Mouse (Mus musculus): ENCODE measurements around the gene Mgat3. TPM values are rescaled to one million over a fixed set of nuclear protein-coding genes. Genes with fewer than 3 reads are reported as not detected.

Mgat3 gene
- polyA plus RNA-seq, 1 experiment from 2014 or later: 2.7 TPM

- Histone ChIP-seq H3K4me3 (ENCODE audit: low read depth, low read length) (no peak overlapping the region), H3K9ac (ENCODE audit: low read depth, low read length) (no peak overlapping the region), H3K4me2 (no peak overlapping the region), H3K27ac (ENCODE audit: low read depth, low read length) (no peak overlapping the region), H3K27me3 (replicated peaks; ENCODE audit: control insufficient read depth, insufficient read depth, low read length) (no peaks in the 10 kb centered on the region), H3K36me3 (ENCODE audit: control insufficient read depth, insufficient read depth, low read length) (peaks cover 34% of the 10 kb centered on the region), H3K9me3 (ENCODE audit: control insufficient read depth, low read length) (no peaks in the 10 kb centered on the region), H3K4me1 (replicated peaks; ENCODE audit: control insufficient read depth, insufficient read depth, low read length) (peaks cover 14% of the 10 kb centered on the region)
- 87% methylated on average over 6 of the region's 6 CpGs for WGBS
- DNase-seq (ENCODE audit: low spot score): no peak
- ATAC-seq (replicated peaks; ENCODE audit: low FRiP score): no peak
Observed at GRCm38 (mm10) chr15:80143760-80144159, 29.8 kb upstream of the Mgat3 start.

GRCm38 (mm10) chr15:80145397-80145796, 28.1 kb upstream of the Mgat3 start:
- Histone ChIP-seq H3K27me3 (replicated peaks; ENCODE audit: control insufficient read depth, insufficient read depth, low read length) (no peaks in the 10 kb centered on the region), H3K9me3 (ENCODE audit: control insufficient read depth, low read length) (no peaks in the 10 kb centered on the region), H3K9ac (ENCODE audit: low read depth, low read length) (no peak overlapping the region), H3K4me3 (ENCODE audit: low read depth, low read length) (no peak overlapping the region), H3K4me2 (no peak overlapping the region), H3K36me3 (ENCODE audit: control insufficient read depth, insufficient read depth, low read length) (peaks cover 35% of the 10 kb centered on the region), H3K4me1 (replicated peaks; ENCODE audit: control insufficient read depth, insufficient read depth, low read length) (peaks cover 14% of the 10 kb centered on the region), H3K27ac (ENCODE audit: low read depth, low read length) (no peak overlapping the region)
- ATAC-seq (replicated peaks; ENCODE audit: low FRiP score) (no peak), DNase-seq (ENCODE audit: low spot score) (no peak)
- 92% methylated on average over 5 of the region's 5 CpGs for WGBS

DNA sequence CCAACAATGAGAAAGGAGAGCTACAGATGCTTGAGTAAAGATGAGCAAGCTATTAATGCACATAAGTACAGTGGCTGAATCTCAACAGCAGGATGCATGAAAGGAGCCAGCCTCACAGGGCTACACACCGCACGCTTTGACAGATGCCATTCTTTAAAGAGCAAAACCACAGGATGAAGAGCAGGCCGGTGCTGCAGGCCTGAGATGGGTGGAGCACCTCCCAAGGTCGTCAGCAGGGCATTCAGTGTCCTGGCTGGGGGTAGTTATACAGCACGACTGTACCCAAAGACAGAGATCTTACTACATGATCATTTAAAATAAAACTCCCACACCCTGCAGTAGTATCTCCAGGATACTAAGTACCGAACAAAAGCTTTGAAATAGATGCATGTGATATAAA, 27.4 kb upstream of the Mgat3 start:
- H3K9me3 ChIP-seq (ENCODE audit: control insufficient read depth, low read length): no peaks in the 10 kb centered on the region
- ATAC-seq (replicated peaks; ENCODE audit: low FRiP score): no peak
- DNase-seq (ENCODE audit: low spot score): no peak
- H3K9ac ChIP-seq (ENCODE audit: low read depth, low read length): no peak overlapping the region
- peaks cover 28% of the 10 kb centered on the region for H3K36me3 ChIP-seq (ENCODE audit: control insufficient read depth, insufficient read depth, low read length)
- WGBS: 50% methylated on average over 6 of the region's 6 CpGs
- no peak overlapping the region for H3K4me2 ChIP-seq
- H3K4me1 ChIP-seq (replicated peaks; ENCODE audit: control insufficient read depth, insufficient read depth, low read length): peaks cover 14% of the 10 kb centered on the region
- H3K4me3 ChIP-seq (ENCODE audit: low read depth, low read length): no peak overlapping the region
- no peaks in the 10 kb centered on the region for H3K27me3 ChIP-seq (replicated peaks; ENCODE audit: control insufficient read depth, insufficient read depth, low read length)
- no peak overlapping the region for H3K27ac ChIP-seq (ENCODE audit: low read depth, low read length)

DNA sequence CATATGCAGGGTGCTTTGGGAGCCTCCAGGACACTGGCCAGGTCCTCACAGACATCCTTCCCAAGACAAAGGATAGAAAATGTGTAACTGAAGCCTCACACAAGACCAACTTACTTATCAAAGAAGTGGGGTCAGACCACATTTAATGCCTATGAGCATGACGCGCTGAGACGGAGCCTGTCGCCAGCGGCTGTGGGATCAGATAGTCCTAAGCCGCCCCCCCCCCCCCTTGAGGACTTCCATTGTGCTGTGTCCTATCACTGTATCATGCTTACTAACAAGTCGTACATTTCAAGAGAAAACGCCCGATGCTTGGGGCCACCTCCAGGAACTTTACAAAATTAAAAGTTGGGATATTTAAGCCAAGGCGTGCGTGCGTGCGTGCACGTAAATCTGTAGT, 26.4 kb upstream of the Mgat3 start:
- no peak overlapping the region; the same call in 1 of the 2 replicates for H3K27ac ChIP-seq (ENCODE audit: low read depth, low read length)
- no peak for DNase-seq (ENCODE audit: low spot score)
- WGBS: 71% methylated on average over 14 of the region's 14 CpGs
- H3K4me3 ChIP-seq (ENCODE audit: low read depth, low read length): no peak overlapping the region
- 0 out of 2 replicates have a peak overlapping the region, but pooled peaks have one; percentile 6 for H3K4me2 ChIP-seq
- ATAC-seq (replicated peaks; ENCODE audit: low FRiP score): peak; percentile 58; the same call in 1 of the 2 replicates
- peaks cover 14% of the 10 kb centered on the region for H3K4me1 ChIP-seq (replicated peaks; ENCODE audit: control insufficient read depth, insufficient read depth, low read length)
- H3K9me3 ChIP-seq (ENCODE audit: control insufficient read depth, low read length): no peaks in the 10 kb centered on the region
- peaks cover 23% of the 10 kb centered on the region for H3K36me3 ChIP-seq (ENCODE audit: control insufficient read depth, insufficient read depth, low read length)
- no peaks in the 10 kb centered on the region for H3K27me3 ChIP-seq (replicated peaks; ENCODE audit: control insufficient read depth, insufficient read depth, low read length)
- no peak overlapping the region for H3K9ac ChIP-seq (ENCODE audit: low read depth, low read length)

DNA sequence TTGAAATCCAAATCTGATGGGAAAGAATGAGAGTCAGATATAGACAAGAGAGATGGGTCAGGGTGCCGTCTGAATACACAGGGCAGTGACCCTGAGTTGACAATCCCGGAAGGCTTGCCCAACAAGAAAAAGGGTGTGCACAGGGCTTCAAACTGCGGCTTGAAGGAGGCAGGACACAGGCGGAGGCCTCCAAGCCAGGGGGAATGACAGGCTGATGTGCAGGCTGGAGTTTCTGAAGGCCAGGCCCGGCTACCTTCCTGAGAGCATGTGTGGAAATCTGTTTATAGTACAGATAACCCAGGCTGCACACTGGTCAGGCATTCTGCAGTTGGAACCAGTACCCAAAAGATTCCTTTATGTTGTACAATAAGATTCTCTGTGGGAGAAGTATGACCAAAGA, 26.0 kb upstream of the Mgat3 start:
- no peak for ATAC-seq (replicated peaks; ENCODE audit: low FRiP score)
- Histone ChIP-seq H3K27me3 (replicated peaks; ENCODE audit: control insufficient read depth, insufficient read depth, low read length) (no peaks in the 10 kb centered on the region), H3K4me3 (ENCODE audit: low read depth, low read length) (no peak overlapping the region), H3K4me1 (replicated peaks; ENCODE audit: control insufficient read depth, insufficient read depth, low read length) (peaks cover 14% of the 10 kb centered on the region), H3K36me3 (ENCODE audit: control insufficient read depth, insufficient read depth, low read length) (peaks cover 20% of the 10 kb centered on the region), H3K27ac (ENCODE audit: low read depth, low read length) (no peak overlapping the region), H3K9me3 (ENCODE audit: control insufficient read depth, low read length) (no peaks in the 10 kb centered on the region), H3K9ac (ENCODE audit: low read depth, low read length) (no peak overlapping the region), H3K4me2 (no peak overlapping the region)
- 72% methylated on average over 5 of the region's 5 CpGs for WGBS
- DNase-seq (ENCODE audit: low spot score): no peak

GRCm38 (mm10) chr15:80148565-80148964, 25.0 kb upstream of the Mgat3 start:
- no peak overlapping the region for H3K4me2 ChIP-seq
- WGBS: 89% methylated on average over 8 of the region's 8 CpGs
- no peak for DNase-seq (ENCODE audit: low spot score)
- H3K9ac ChIP-seq (ENCODE audit: low read depth, low read length): no peak overlapping the region
- no peaks in the 10 kb centered on the region for H3K9me3 ChIP-seq (ENCODE audit: control insufficient read depth, low read length)
- ATAC-seq (replicated peaks; ENCODE audit: low FRiP score): no peak
- no peaks in the 10 kb centered on the region for H3K27me3 ChIP-seq (replicated peaks; ENCODE audit: control insufficient read depth, insufficient read depth, low read length)
- H3K36me3 ChIP-seq (ENCODE audit: control insufficient read depth, insufficient read depth, low read length): peaks cover 25% of the 10 kb centered on the region
- no peak overlapping the region for H3K27ac ChIP-seq (ENCODE audit: low read depth, low read length)
- peaks cover 14% of the 10 kb centered on the region for H3K4me1 ChIP-seq (replicated peaks; ENCODE audit: control insufficient read depth, insufficient read depth, low read length)
- no peak overlapping the region for H3K4me3 ChIP-seq (ENCODE audit: low read depth, low read length)

DNA sequence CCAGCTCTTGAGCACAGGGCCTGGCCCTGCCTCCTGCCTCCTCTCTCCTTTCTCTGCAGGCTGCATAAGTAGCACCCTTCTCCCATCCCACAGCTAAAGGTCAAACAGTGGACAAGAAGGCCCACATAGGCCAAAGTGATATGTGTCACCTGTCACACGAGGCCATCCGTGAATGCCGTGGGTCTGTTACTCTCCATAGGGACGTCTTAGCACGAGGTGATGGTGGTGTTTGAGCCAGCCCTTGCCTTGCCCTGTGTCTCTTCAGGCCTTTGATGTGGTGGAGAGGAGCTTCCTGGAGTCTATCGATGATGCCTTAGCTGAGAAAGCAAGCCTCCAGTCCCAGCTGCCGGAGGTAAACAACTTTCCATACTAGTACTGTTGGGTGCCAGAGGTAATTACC, 24.0 kb upstream of the Mgat3 start:
- no peaks in the 10 kb centered on the region for H3K9me3 ChIP-seq (ENCODE audit: control insufficient read depth, low read length)
- peaks cover 14% of the 10 kb centered on the region for H3K4me1 ChIP-seq (replicated peaks; ENCODE audit: control insufficient read depth, insufficient read depth, low read length)
- no peak for DNase-seq (ENCODE audit: low spot score)
- no peak overlapping the region for H3K27ac ChIP-seq (ENCODE audit: low read depth, low read length)
- H3K36me3 ChIP-seq (ENCODE audit: control insufficient read depth, insufficient read depth, low read length): peaks cover 22% of the 10 kb centered on the region
- no peak for ATAC-seq (replicated peaks; ENCODE audit: low FRiP score)
- 85% methylated on average over 7 of the region's 7 CpGs for WGBS
- H3K9ac ChIP-seq (ENCODE audit: low read depth, low read length): no peak overlapping the region
- no peak overlapping the region for H3K4me3 ChIP-seq (ENCODE audit: low read depth, low read length)
- H3K27me3 ChIP-seq (replicated peaks; ENCODE audit: control insufficient read depth, insufficient read depth, low read length): no peaks in the 10 kb centered on the region
- no peak overlapping the region for H3K4me2 ChIP-seq

- H3K4me3 ChIP-seq (ENCODE audit: low read depth, low read length): no peak overlapping the region
- peaks cover 48% of the 10 kb centered on the region for H3K36me3 ChIP-seq (ENCODE audit: control insufficient read depth, insufficient read depth, low read length)
- H3K9me3 ChIP-seq (ENCODE audit: control insufficient read depth, low read length): no peaks in the 10 kb centered on the region
- no peaks in the 10 kb centered on the region for H3K27me3 ChIP-seq (replicated peaks; ENCODE audit: control insufficient read depth, insufficient read depth, low read length)
- no peak overlapping the region for H3K27ac ChIP-seq (ENCODE audit: low read depth, low read length)
- no peak overlapping the region for H3K4me2 ChIP-seq
- ATAC-seq (replicated peaks; ENCODE audit: low FRiP score) (no peak), DNase-seq (ENCODE audit: low spot score) (no peak)
- no peak overlapping the region for H3K9ac ChIP-seq (ENCODE audit: low read depth, low read length)
- 89% methylated on average over 10 of the region's 10 CpGs for WGBS
- H3K4me1 ChIP-seq (replicated peaks; ENCODE audit: control insufficient read depth, insufficient read depth, low read length): no peaks in the 10 kb centered on the region
Observed at GRCm38 (mm10) chr15:80152663-80153062, 20.9 kb upstream of the Mgat3 start.

DNA sequence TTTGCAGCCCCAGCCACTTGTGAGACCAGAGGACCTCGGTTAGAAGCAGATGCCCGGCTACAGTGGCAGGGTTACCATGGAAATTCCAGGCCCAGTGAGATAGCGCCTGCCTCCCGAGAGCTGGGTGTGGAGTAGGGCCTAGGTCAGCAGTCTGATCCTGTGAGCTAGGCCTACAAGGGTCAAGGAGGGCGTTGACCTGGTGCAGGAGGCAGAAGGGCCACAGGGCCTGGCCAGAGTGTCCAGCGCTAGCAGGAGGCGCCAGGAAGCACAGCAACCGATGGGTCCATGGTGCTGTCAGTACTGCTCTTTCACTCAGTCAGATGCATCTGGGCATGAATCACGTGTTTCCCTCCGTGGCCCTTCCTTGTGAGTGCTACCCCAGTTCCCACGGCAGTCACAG, 19.8 kb upstream of the Mgat3 start:
- H3K36me3 ChIP-seq (ENCODE audit: control insufficient read depth, insufficient read depth, low read length): peaks cover 54% of the 10 kb centered on the region
- H3K4me1 ChIP-seq (replicated peaks; ENCODE audit: control insufficient read depth, insufficient read depth, low read length): peaks cover under 1% of the 10 kb centered on the region
- H3K4me2 ChIP-seq: no peak overlapping the region
- ATAC-seq (replicated peaks; ENCODE audit: low FRiP score) (no peak), DNase-seq (ENCODE audit: low spot score) (no peak)
- H3K4me3 ChIP-seq (ENCODE audit: low read depth, low read length): no peak overlapping the region
- no peak overlapping the region for H3K9ac ChIP-seq (ENCODE audit: low read depth, low read length)
- 82% methylated on average over 11 of the region's 11 CpGs for WGBS
- no peaks in the 10 kb centered on the region for H3K27me3 ChIP-seq (replicated peaks; ENCODE audit: control insufficient read depth, insufficient read depth, low read length)
- no peak overlapping the region for H3K27ac ChIP-seq (ENCODE audit: low read depth, low read length)
- H3K9me3 ChIP-seq (ENCODE audit: control insufficient read depth, low read length): no peaks in the 10 kb centered on the region

All from liver, embryonic 11.5 days (tissue).